Mouse (Mus musculus): ENCODE results near the gene Fnbp1.

Fnbp1 gene

DNA sequence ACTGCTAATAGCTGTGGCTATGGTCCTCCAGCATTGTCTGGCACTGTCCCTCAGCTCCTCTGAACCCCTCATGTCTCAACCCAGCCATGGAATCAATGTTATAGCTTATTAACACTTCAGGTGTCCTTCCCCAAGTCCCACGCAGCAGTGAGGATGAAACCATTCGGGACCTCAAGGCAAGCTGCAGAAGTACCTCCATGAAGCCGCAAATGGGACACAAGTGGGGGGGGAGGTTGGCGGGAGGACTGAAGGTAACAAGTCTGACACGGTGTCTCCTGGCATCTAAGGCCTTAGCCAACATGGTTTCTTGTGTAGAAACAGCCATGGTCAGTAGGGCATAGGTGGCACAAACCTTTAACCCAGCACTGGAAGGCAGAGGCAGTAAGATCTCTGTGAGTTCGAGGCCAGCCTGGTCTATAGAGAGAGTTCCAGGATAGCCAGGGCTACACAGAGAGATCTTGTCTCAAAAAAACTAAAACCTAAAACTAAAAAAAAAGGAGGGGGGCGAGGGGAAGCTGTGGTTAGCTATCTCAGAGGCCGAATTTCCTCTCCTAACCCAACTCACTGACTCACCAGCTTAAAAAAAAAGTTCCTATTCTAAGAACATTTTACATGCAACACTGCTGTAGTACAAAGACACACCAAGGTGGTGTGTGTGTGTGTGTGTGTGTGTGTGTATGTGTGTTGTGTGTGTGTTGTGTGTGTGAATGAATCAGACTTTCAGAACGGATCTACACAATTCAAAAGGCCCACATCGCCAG, 79.8 kb downstream of the Fnbp1 start:
- DNase-seq = peak; percentile 35

DNA sequence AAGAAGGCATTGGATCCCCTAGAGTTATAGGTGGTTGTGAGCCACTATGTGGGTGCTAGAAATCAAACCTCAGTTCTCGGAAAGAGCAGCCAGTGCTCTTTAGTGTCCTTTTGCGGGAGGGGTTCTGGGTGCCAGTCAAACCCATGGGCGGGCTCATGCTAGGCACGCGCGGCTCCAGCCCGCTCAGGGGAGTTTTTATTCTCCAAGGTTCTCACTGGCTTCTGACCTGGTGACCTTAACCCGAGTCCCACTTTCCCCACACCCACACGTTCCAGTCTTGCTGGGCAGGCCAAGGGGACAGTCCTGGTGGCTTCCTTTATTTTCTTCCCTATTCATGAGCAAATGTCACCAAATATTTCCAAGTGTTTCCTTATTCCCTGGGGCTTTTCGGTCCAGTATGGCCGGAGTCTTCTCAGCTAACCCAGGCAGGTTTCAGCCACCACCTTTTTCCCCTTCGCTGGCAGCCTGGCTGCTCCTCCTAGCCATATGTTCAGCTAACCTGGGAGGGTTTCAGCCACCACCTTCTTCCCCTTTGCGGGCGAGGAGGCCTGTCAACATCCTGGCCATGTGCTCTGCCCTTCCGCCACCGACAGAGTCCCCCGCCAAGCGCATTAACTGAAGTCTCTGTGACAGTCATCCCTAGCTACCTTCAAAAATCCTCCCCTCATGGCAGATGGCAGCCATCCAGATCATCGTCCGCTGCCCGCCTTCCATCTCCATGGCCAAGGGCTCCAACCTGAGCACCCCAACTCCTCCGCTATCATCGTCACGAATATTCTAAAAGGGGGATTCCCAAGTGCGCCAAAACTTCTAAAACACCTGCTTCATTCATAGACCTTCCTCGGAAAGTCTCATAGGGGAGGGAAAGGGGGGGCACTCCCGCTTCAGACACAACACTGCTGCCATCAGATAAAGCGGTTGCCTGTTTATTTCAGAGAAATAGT, 80.7 kb downstream of the Fnbp1 start:
- peak; percentile 68 for DNase-seq

DNA sequence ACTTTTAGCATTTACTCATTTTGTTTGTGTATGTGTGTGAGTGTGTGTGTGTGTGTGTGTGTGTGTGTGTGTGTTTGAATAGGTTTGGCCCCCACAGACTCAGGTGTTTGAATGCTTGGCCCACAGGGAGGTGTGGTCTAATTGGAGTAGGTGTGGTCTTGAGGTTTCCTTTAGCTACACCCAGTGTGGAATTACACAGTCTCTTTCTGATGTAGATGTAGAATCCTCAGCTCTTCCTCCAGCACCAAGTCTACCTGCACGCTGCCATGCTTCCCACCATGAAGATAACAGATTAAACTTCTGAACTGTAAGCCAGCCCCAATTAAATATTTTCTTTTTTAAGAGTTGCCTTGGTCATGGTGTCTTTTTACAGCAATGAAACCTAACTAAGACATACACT, 81.5 kb downstream of the Fnbp1 start:
- DNase-seq = no peak

DNA sequence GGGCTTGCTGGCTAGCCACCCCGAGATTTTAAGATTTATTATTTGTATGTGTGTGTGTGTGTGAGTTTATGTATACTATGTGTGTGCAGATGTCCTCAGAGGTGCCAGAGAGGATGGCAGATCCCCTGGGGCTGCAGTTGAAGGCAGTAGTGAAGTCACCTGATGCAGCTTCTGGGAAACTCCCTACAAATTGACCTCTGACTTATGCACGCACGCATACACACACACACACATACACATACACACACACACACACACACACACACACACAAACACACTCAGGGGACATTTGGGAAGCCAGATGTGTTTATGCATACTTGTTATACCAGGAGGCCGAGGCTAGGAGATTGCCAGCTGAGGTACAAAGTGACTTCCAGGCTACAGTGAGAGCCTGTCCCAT, 83.4 kb downstream of the Fnbp1 start:
- DNase-seq = no peak

DNA sequence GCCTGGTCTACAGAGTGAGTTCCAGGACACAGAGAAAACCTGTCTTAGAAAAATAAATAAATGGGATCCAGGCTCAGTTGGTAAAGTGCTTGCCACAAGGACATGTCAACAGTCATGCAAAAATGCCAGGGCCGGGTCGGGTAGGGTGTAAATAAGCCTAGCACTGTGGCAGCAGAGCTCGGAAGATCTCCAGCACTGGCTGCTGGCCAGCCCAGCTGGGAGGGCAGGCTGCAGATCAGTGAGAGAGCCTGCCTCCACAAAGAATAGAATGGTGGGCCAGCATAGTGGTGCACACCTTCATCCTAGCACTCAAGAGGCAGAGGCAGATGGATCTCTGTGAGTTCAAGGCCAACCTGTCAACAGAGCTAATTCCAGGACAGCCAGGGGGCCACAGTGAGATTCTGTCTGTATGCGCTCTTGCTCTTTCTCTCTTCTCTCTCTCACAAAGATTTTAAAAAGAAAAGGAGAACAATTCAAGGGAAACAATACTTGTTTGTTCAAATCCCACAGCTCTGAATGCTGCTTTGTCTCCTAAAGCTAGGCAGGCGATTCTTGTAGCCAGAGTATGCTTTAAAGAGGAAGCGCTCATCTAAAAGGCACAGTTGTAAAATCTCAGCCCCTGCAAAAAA, 84.1 kb downstream of the Fnbp1 start:
- DNase-seq = no peak

DNA sequence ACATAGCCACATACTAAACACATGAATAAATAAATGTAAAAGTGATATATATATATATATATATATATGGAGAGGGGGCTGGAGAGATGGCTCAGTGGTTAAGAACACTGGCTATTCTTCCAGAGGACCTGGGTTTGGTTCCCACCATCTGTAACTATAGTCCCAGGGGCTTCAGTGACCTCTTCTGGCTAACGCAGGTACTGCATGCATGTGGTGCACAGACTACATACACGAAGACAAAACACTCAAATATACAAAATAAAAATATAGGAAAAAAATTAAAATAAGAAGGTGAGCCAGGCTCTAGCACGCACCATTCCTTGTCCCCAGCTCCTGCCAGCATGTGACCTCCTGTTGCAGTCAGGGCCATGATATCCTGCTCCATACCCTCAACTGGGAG, 85.7 kb downstream of the Fnbp1 start:
- peak; percentile 33 for DNase-seq

DNA sequence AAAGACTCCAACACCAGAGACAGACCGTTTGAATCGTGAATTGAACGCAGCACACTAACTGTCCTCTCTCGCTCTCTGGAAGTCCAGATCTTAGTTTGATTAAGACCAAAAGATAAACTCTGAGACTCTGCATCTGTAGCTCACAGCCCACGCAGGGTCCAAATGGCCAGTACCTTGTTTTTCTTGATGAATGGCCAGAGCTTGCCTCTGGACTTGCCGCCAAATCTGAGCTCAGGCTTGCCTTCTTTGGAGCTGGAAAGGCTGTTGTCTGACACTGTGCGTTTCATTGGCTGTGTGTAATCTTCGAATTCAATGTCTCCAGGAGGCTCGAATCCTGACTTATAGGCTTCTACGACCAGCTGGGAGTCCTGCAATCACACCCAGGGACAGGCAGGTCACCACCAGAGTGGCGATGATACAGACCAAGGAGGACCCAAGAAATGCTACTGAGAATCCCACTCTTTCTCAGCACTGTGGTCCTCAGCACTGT, 87.9 kb downstream of the Fnbp1 start:
- no peak for DNase-seq

DNA sequence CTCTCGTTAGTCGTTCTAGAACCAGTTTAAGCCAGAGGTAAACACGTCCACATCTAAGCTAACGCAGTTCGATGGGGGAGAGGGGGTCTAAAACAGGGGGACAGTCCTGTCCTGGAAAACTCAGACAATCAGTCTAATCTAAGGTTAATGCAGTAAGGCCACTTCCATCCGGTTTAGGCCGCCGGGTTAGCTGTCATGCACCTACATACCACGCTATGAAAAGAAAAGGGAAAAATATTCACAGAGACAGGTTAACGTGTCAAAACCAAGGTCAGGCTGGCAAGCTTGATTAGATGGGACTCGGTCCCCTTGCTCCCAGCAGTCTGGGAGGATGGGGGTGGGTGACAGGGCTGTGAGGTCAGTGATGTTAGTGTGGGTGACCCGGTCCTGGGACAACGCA, 88.4 kb downstream of the Fnbp1 start:
- DNase-seq = no peak

DNA sequence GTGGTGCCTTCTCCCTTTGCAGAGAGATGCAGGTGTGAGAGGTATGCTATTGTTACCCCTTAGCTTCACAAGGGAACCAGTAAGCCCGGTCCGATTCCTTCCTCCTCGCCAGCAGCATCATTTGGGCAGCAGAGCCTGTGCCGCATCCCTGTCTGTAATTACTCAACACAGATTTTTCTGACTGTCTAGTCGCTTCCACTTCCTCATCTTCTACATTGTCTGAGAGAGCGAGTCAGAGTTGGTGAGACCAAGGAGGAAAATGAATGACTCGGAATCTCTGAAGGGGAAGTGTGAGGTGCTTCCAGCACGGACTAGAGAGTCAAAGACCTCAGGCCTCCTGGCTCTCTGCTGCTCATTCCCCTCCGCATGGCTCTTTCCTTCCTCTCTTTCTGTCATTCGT, 89.4 kb downstream of the Fnbp1 start:
- no peak for DNase-seq

DNA sequence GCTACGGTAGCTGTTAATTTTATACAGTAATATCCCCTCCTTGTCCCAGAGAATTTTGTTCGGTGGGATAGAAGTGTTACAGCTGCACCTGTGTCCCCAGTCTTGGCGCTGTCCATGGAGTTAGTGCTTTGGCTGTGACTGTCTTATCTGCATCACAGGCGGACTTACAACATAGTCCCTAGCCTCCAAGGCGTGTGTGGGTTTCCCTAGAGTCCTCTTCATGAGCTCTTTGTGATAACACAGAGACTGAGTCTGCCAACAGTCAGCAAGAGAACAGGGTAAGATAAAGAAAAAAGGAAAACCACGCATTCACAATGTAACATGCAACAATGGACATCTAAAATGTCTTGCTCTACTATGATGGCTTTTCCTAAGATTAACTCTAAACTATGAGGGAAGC, 93.8 kb downstream of the Fnbp1 start:
- DNase-seq = no peak

DNA sequence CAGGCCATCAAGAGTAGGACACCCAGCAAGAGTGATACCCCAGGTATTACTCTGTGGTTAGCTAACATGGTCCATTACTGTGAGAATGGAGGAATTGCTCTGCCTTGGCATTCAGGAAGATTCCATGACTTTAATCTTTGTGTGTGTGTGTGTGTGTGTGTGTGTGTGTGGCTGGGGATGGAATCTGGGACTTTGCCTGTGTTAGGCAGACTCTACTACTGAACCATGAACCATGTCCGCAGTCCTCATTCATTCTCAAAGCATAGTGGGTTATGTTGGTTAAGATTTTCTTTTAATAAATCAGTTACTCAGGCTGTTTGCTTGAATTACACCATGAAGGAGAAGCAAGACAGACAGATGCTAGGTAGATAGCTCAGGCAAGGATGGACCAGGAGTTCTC, 98.0 kb downstream of the Fnbp1 start:
- DNase-seq = no peak

DNA sequence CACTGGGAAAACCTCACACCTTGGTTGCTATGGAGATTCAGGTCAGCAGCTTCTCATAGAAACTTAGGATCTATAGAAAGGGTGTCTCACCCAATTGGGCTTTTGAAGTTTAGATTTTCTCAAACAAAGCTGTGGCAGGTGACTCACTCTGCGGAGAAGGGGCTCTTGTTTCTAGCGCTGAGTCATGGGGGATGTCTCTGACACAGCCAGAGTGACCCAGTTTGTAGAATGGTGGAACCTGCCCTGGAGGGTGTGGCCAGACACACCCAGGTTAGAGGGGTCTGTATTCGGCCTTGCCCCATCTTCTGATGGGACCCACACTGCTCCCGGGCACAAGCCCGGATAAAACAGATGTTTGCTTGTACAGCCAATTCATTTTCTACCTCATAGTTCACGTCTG, 98.9 kb downstream of the Fnbp1 start:
- no peak for DNase-seq

DNA sequence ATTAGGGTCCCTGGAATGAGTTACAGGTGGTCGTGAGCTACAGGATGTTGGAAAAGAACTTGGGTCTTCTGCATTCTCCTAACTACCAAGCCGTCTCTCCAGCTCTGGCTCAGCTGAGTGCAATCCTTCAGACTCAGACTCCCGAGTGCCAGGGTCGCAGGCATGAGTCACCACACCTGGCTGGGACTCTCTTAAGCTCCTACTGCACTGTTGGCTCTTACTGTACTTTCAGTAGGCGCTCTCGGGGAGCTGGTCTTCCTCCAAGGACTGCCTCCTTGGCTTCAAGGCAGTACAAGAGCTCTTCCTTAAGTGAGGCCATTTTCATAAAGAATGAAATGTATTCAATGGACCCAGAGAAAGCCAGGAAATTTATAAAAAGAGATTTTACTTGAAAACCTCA, 100.4 kb downstream of the Fnbp1 start:
- no peak for DNase-seq

DNA sequence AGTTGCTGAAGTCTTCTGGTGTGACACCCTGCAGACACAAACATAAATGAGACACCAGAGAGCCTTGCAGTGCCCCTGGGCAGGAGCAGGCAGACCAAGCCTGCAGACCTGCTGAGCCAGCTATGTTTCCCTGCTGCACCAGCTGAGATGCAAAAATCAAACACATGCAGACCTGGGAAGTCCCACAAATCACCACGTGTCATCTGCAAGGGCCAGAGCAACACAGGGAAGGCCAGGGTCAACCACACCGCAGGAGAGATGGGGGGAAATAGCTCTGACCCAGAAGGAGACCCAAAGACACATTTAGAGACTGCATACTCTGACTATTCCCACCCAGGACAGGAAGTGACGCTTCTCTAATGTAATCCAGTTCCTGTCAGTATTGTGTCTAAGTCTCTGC, 101.3 kb downstream of the Fnbp1 start:
- no peak for DNase-seq

DNA sequence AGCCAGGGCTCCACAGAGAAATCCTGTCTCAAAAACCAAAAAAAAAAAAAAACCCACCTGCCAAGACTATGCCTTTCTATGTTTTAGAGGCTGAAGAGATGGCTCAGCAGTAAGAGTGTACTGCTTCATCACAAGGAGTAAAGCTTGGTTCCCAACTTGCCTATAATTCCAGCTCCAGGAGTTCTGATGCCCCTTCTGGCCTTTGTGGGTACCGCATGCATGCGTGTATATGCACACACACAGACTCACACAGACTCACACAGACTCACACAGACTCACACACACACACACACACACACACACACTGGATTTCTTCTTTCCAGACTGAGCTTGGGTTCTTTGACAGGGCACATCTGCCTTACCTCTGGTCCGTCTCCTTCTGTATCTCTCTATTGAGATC, 101.8 kb downstream of the Fnbp1 start:
- DNase-seq = no peak

DNA sequence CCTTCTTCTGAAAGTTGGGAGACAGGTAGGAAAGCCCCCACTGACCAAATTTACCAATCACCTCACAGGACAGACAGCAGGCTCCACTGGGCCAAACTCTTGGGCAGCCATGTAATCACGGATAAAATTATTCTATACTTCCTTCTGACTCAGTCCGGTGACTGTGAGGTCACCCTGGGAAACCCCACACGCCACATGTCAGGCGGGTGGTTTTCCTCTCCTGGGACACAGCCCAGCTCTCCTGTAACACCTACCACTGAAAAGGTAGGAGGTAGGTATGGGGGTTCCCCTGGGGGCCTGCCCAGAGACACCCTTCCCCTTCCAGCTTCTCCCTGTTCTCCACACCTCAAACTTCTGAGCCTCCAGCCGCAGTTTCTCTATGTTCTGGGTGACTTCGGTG, 105.0 kb downstream of the Fnbp1 start:
- DNase-seq = no peak

DNA sequence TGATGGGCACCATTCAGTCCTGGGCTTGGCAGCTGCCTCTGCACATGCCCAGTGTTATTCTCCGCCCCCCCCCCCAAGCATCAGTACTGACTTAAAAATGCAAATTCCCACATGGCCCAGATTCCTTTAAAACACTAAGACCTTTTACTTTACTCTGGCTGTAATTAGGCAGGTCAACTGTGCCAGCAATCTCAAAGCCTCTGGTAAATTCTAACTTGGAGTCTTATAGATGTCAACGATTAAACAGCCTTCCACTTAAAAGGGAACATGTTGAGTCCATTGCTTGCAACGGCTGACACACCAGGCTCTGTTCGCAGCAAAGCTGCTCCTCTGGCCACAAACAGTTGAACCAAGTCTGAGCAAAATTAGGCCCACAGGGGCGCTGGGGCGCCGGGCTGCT, 109.8 kb downstream of the Fnbp1 start:
- DNase-seq = no peak

DNA sequence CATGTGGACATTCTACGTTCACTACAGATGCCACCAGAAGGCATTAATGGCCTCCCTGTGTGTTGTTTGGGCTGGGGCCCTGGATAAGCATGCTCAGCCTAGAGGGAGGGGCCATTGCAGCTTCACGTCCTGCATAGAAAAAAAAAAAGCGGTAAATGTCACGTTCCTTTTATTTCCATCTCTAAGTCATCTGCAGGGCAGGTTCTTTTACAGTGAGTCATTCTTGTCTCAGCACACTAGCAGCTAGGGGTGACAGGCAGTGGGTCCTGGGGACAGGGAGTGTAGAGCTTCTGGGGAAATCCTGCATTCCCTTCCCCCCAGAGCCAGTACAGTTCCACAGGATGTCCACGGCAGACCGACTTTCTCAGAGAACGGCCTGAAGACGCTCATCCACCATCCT, 115.2 kb downstream of the Fnbp1 start:
- no peak for DNase-seq

DNA sequence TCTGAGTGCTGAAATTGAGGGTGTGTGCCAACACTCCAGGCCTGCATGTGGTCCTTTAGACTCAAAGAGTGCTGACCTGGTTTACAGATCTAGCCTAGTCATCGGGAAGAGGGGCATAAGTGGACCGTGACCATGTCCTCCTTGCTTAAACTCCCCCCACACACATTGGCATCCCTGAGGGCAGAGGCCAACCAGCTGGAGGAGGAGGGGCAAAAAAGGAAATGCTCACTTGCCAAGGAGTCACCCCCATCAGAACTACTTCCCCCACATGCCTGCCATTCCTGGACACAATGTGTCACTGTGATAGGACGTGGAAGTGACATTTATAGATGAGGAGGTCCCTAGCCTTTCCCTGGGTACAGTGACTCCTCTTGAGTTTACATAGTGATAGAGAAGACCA, 116.3 kb downstream of the Fnbp1 start:
- no peak for DNase-seq

DNA sequence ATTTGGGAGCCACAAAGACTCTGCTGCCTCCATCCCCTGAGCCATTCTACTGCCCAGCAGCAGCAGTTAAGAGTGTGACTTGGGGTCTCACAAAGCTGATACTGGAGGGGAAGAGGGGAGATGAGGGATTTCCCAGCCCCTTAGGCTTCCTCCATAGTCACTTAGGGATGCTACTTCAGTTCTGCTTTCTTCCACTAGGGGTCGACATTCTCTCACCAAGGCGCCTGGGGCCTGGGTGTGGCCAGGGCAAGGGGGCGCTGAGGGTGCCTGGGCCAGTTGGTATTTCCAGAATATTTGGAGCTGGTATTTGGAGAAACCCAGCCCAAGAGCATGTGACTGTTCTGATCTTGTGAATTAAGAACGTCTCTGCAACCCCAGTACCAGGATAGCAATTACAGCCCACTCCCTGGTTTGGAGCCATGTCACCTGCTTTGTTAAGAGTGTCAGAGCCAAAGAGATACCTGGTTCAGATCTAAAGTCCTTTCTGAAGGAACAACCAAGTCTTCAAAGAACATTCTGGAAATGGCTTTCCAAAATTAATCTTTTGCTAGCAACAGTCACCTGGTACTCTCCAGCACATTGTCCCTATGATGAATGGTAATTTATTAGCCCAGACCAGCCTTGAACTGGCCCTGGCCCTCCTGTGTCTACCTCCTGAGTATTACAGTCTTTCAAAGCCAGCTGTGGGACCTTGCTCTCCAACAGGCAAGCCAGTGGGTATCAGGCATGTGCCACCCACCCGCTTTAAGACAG, 117.0 kb downstream of the Fnbp1 start:
- peak; percentile 81 for DNase-seq

DNA sequence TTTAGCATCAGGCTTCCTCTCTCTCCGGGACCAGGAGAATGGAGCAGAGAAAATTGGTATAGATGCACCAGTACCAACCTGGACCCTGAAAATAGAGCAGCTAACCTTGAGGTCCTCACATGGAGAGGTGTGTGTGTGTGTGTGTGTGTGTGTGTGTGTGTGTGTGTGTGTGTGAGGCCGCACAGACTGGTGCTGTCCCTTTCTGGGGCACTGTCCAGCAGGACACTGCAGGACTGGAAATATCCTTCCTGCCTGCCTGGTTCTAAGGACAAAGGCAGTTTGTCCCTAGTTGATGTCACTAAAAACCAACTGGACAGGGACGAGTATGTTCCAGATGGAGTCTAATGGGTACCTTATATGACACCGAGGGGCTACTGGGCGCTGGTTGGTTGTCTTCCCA, 117.9 kb downstream of the Fnbp1 start:
- no peak for DNase-seq

DNA sequence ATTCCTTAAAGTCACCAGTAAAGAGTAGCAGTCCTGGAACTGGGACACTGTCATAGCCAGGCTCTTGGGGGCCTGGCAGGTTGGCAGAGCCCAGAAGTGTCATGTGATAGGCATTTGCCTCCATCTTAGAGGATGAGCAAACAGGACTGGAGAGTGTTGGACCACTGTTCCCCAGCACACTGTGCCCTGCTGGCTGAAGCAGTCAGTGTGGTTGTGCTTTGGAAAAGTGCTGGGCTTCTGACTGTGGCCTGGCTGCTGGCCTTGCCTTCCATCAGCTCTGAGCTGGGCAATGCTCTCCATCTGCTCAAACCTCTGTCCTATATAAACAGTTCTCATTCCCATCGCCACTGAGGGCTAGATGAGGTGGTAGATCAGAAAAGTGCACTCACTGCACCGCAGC, 121.6 kb downstream of the Fnbp1 start:
- no peak for DNase-seq

DNA sequence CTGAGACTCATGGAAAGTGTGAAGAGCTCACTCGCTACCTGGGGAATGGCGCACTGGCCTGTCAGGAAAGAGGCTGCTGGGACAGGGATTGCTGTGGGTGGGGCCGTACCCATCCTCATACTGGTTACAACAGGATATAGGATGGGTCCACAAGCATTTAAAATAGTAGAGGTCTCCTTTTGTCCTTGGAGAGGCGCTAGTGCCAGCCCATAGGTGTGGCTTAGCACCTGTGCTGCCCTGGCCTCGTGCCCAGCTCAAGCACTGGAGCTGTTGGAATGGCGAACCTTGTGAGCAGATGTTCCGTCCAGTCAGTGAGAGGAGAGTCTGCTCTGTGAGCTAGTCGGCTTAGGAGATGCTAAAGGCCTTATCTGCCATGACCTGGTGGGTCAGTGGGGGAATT, 122.8 kb downstream of the Fnbp1 start:
- DNase-seq = no peak

All from thymus, postnatal 14 days (tissue).